ENCODE assay signal across 11 mouse cellular contexts in the genomic region with DNA sequence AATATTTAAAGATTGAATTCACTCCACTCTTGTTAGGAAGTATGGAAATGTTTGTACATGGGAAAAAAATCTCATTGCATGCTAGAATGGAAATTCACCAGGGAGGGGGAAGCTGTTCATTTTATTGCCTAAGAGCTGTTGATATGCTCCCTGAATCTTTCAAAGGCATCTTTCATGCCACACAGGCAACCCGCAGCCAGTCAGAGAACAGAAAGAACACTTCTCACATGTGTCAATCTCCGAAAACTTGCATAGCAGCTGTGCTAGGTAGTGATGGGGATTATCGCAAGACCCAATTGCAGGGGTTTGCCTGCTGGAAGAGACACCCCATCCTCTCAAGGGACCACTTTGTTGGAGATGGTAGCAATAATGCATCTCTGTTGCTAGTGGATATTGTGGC. TPM values are rescaled to one million over a fixed set of nuclear protein-coding genes. Genes with fewer than 3 reads are reported as not detected.
DNase-seq lines count a peak whose midpoint lies in the region; ATAC-seq and TF ChIP-seq lines count a peak whose summit lies in the region.
"Had no signal": no experiment of that assay in that cellular context is flagged by ENCODE, and none has a peak within 500 bp of the region (broad histone marks: within the 10 kb centered on the region; RNA-seq: fewer than 3 reads in every experiment).

No protein-coding gene starts in this region.

- no peak for TF ChIP-seq CTCF in liver, postnatal 0 days (IDR thresholded peaks at IDR 0.05; ENCODE audit: low read depth)

- no peak for TF ChIP-seq EP300 in liver, postnatal 0 days (IDR thresholded peaks at IDR 0.05; ENCODE audit: low read depth)

- no peak overlapping the region for H3K9ac ChIP-seq in hindbrain, embryonic 11.5 days (ENCODE audit: low read depth, low read length)
- peak overlapping the region; percentile 52; the same call in 1 of the 2 replicates for H3K9ac ChIP-seq in hindbrain, embryonic 16.5 days (ENCODE audit: low read depth, low read length)
- H3K9ac ChIP-seq in liver, postnatal 0 days (replicated peaks) = no peak overlapping the region

- peak overlapping the region; percentile 33; the same call in 1 of the 2 replicates for H3K27ac ChIP-seq in hindbrain, embryonic 11.5 days (ENCODE audit: low read depth, low read length)
- H3K27ac ChIP-seq in hindbrain, embryonic 10.5 days = no peak overlapping the region; the same call in 1 of the 2 replicates
- peak overlapping the region; percentile 68; the same call in 1 of the 2 replicates for H3K27ac ChIP-seq in brown adipose tissue, adult 24 weeks (replicated peaks; ENCODE audit: low read depth, low read length)
- H3K27ac ChIP-seq in hindbrain, embryonic 16.5 days (ENCODE audit: low read depth, low read length) = peak overlapping the region; percentile 86
- no peak overlapping the region for H3K27ac ChIP-seq in liver, postnatal 0 days (ENCODE audit: low read depth)

- ATAC-seq in hindbrain, embryonic 11.5 days (ENCODE audit: low FRiP score) = no peak
- no peak for ATAC-seq in hindbrain, embryonic 16.5 days
- no peak for ATAC-seq in liver, postnatal 0 days

- no peak overlapping the region for H3K4me3 ChIP-seq in hindbrain, embryonic 11.5 days (ENCODE audit: low read depth, low read length)
- no peak overlapping the region for H3K4me3 ChIP-seq in hindbrain, embryonic 10.5 days
- H3K4me3 ChIP-seq in brown adipose tissue, adult 24 weeks (ENCODE audit: insufficient read depth, low read depth, low read length) = peak overlapping the region; percentile 40; the same call in 1 of the 2 replicates
- peak overlapping the region; percentile 5 for H3K4me3 ChIP-seq in hindbrain, embryonic 16.5 days (ENCODE audit: low read length)
- no peak overlapping the region for H3K4me3 ChIP-seq in liver, postnatal 0 days (ENCODE audit: low read depth, low read length)

- H3K4me1 ChIP-seq in hindbrain, embryonic 11.5 days (replicated peaks; ENCODE audit: control insufficient read depth, insufficient read depth, low read length) = no peaks in the 10 kb centered on the region
- peaks cover 12% of the 10 kb centered on the region; the same call in 1 of the 2 replicates for H3K4me1 ChIP-seq in hindbrain, embryonic 10.5 days (replicated peaks)
- H3K4me1 ChIP-seq in brown adipose tissue, adult 24 weeks (ENCODE audit: control insufficient read depth, insufficient read depth, insufficient read length, low read length) = no peaks in the 10 kb centered on the region
- H3K4me1 ChIP-seq in hindbrain, embryonic 16.5 days (ENCODE audit: control insufficient read depth, insufficient read depth, low read depth, low read length) = peaks cover 4% of the 10 kb centered on the region
- no peaks in the 10 kb centered on the region for H3K4me1 ChIP-seq in liver, postnatal 0 days (ENCODE audit: insufficient read depth)

- no peaks in the 10 kb centered on the region for H3K27me3 ChIP-seq in hindbrain, embryonic 11.5 days (ENCODE audit: control insufficient read depth, insufficient read depth, low read length)
- H3K27me3 ChIP-seq in hindbrain, embryonic 10.5 days (ENCODE audit: insufficient read depth, poor library complexity, severe bottlenecking) = no peaks in the 10 kb centered on the region
- no peaks in the 10 kb centered on the region for H3K27me3 ChIP-seq in hindbrain, embryonic 16.5 days (replicated peaks; ENCODE audit: control insufficient read depth, insufficient read depth, low read length)
- H3K27me3 ChIP-seq in liver, postnatal 0 days (ENCODE audit: insufficient read depth, low read length) = no peaks in the 10 kb centered on the region

- H3K9me3 ChIP-seq in hindbrain, embryonic 11.5 days (ENCODE audit: control insufficient read depth, low read length) = no peaks in the 10 kb centered on the region
- H3K9me3 ChIP-seq in hindbrain, embryonic 10.5 days = no peaks in the 10 kb centered on the region
- H3K9me3 ChIP-seq in hindbrain, embryonic 16.5 days (ENCODE audit: control insufficient read depth, low read length) = no peaks in the 10 kb centered on the region
- H3K9me3 ChIP-seq in liver, postnatal 0 days (ENCODE audit: low read length) = no peaks in the 10 kb centered on the region

- 83% methylated on average over 3 of the region's 3 CpGs for WGBS in hindbrain, embryonic 11.5 days
- 86% methylated on average over 3 of the region's 3 CpGs for WGBS in hindbrain, embryonic 10.5 days
- WGBS in hindbrain, embryonic 16.5 days = 25% methylated on average over 3 of the region's 3 CpGs
- 86% methylated on average over 3 of the region's 3 CpGs for WGBS in liver, postnatal 0 days (ENCODE audit: insufficient replicate concordance)

- H3K36me3 ChIP-seq in hindbrain, embryonic 11.5 days (ENCODE audit: control insufficient read depth, insufficient read depth, low read length) = no peaks in the 10 kb centered on the region
- H3K36me3 ChIP-seq in hindbrain, embryonic 10.5 days = peaks cover 12% of the 10 kb centered on the region; the same call in 1 of the 2 replicates
- H3K36me3 ChIP-seq in hindbrain, embryonic 16.5 days (ENCODE audit: control insufficient read depth, insufficient read depth, low read length) = no peaks in the 10 kb centered on the region
- H3K36me3 ChIP-seq in liver, postnatal 0 days (replicated peaks; ENCODE audit: insufficient read depth, low read length) = no peaks in the 10 kb centered on the region

- no peak for DNase-seq in hindbrain, embryonic 11.5 days (ENCODE audit: low spot score)
- no peak for DNase-seq in hindbrain, embryonic 10.5 days (ENCODE audit: low spot score)
- DNase-seq in Muller cell, postnatal 12 days (ENCODE audit: inconsistent ontology term) = peak; percentile 41
- no peak for DNase-seq in liver, postnatal 0 days
- no peak for DNase-seq in urinary bladder, postnatal 36 days (ENCODE audit: low spot score in 2 of 2)
- no peak for DNase-seq in ovary, adult 18-20 months (ENCODE audit: low spot score)

- no peak overlapping the region for H3K4me2 ChIP-seq in hindbrain, embryonic 11.5 days (replicated peaks; ENCODE audit: low read depth, low read length)
- H3K4me2 ChIP-seq in hindbrain, embryonic 16.5 days (ENCODE audit: low read length) = peak overlapping the region; percentile 48
- H3K4me2 ChIP-seq in liver, postnatal 0 days (ENCODE audit: low read depth, low read length) = no peak overlapping the region

RNA-seq across cellular contexts. Expression of gene Gm11146, which starts 8.9 kb away (rescaled TPM):
- polyA plus RNA-seq in hindbrain, embryonic 11.5 days (2014; fragmentation: Nextera tagmentation; extraction: Ambion mirVana) = not detected in 2 replicates
- not detected in 2 replicates for polyA plus RNA-seq in hindbrain, embryonic 10.5 days (2016; fragmentation: Nextera tagmentation; extraction: Ambion mirVana)
- polyA plus RNA-seq in brown adipose tissue, adult 24 weeks (2012; ENCODE audit: insufficient read depth, insufficient read length, missing spikeins) = not detected in 2 replicates
- not detected in 2 replicates for polyA plus RNA-seq in hindbrain, embryonic 16.5 days (2015; fragmentation: Nextera tagmentation; extraction: Ambion mirVana)
- not detected in 2 replicates for polyA plus RNA-seq in liver, postnatal 0 days (2015; fragmentation: Nextera tagmentation; extraction: Ambion mirVana)
- polyA plus RNA-seq: frontal cortex, adult 2 months; liver, embryonic 16.5 days; stomach, embryonic 16.5 days had no signal

Comparison
In these comparisons a context has a peak if more than half of its experiments do, and no peak if none do; other contexts are left out.
1. H3K27ac ChIP-seq: peak in hindbrain, embryonic 11.5 days (single experiment), brown adipose tissue, adult 24 weeks (single experiment) and hindbrain, embryonic 16.5 days (single experiment); none in hindbrain, embryonic 10.5 days (single experiment) and liver, postnatal 0 days (single experiment).
2. H3K4me3 ChIP-seq: peak in brown adipose tissue, adult 24 weeks (single experiment) and hindbrain, embryonic 16.5 days (single experiment); none in hindbrain, embryonic 11.5 days (single experiment), hindbrain, embryonic 10.5 days (single experiment) and liver, postnatal 0 days (single experiment).